Mouse (Mus musculus) intestine, embryonic 16.5 days (tissue): ENCODE data around the gene Slc25a16. TPM values are rescaled to one million over a fixed set of nuclear protein-coding genes. Genes with fewer than 3 reads are reported as not detected.

Experiments used
- ATAC-seq: fragments of 200-750 bp; cut with Nextera tagmentation; 2 replicates; pipeline ENCODE4 v1.8.0; 2017; ENCODE audit warnings: moderate TSS enrichment, moderate library complexity
- H3K27ac ChIP-seq: fragments of 300-500 bp; sonication (generic); 2 replicates; pipeline ENCODE4 v1.5.1; 2014; ENCODE audit warnings: mild to moderate bottlenecking, low read length
- H3K27me3 ChIP-seq: fragments of 300-500 bp; sonication (generic); replicated peaks from 2 replicates; pipeline ENCODE4 v1.6.1; 2014; ENCODE audit warnings: low read length, control low read depth, mixed read lengths; ENCODE audit not compliant: control insufficient read depth, insufficient read depth
- H3K36me3 ChIP-seq: fragments of 300-500 bp; sonication (generic); 2 replicates; pipeline ENCODE4 v1.6.1; 2014; ENCODE audit warnings: low read length, control low read depth; ENCODE audit not compliant: control insufficient read depth, insufficient read depth
- H3K4me1 ChIP-seq: fragments of 300-500 bp; sonication (generic); 2 replicates; pipeline ENCODE4 v1.6.1; 2014; ENCODE audit warnings: low read length, control low read depth, mixed read lengths; ENCODE audit not compliant: control insufficient read depth, insufficient read depth
- H3K4me2 ChIP-seq: fragments of 300-500 bp; sonication (generic); 2 replicates; pipeline ENCODE4 v1.6.1; 2014; ENCODE audit warnings: low read depth, low read length, control low read depth
- H3K4me3 ChIP-seq: fragments of 300-500 bp; sonication (generic); 2 replicates; pipeline ENCODE4 v1.5.1; 2014; ENCODE audit warnings: mild to moderate bottlenecking, low read length
- H3K9ac ChIP-seq: fragments of 300-500 bp; sonication (generic); 2 replicates; pipeline ENCODE4 v1.6.1; 2014; ENCODE audit warnings: low read depth, low read length
- H3K9me3 ChIP-seq: fragments of 300-500 bp; sonication (generic); 2 replicates; pipeline ENCODE4 v1.6.1; 2016; ENCODE audit warnings: low read length, control low read depth; ENCODE audit not compliant: control insufficient read depth
- WGBS: fragments of 180-500 bp; shearing (Covaris S2); extraction: QIAGEN DNeasy Blood & Tissue Kit; methylation state at CpG from one replicate; pipeline ENCODE4 v1.1.7; 2014; 5-methylcytosine and 5-hydroxymethylcytosine counted together
- polyA plus RNA-seq: library from polyadenylated mRNA; unstranded; fragments of >200 nt; fragmentation: Nextera tagmentation; extraction: Ambion mirVana; gene quantifications from 2 replicates; pipeline ENCODE4 v1.2.1, GENCODE M21; 2015

Slc25a16 gene
- polyA plus RNA-seq, 1 experiment from 2014 or later, result 13.2 TPM

GRCm38 (mm10) chr10:62980039-62980954 lies 59.9 kb downstream of the Slc25a16 start, which contains the start of gene Rufy2:
Gene Rufy2, plus strand, starts transcription at chr10:62980223.
- Histone ChIP-seq H3K27ac (peak within 1 kb of the TSS; percentile 47; the same call in 1 of the 2 replicates), H3K9ac (peak within 1 kb of the TSS; percentile 91), H3K9me3 (no peaks in the 10 kb centered on the region), H3K27me3 (no peaks in the 10 kb centered on the region), H3K4me3 (peak within 1 kb of the TSS; percentile 96), H3K4me1 (peaks cover 4% of the 10 kb centered on the region; the same call in 1 of the 2 replicates), H3K36me3 (no peaks in the 10 kb centered on the region), H3K4me2 (peak within 1 kb of the TSS; percentile 70)
- peak; percentile 92 for ATAC-seq
- WGBS, result under 1% methylated on average over 71 of the region's 77 CpGs

- H3K9me3 ChIP-seq, result no peaks in the 10 kb centered on the region
- peaks cover 4% of the 10 kb centered on the region; the same call in 1 of the 2 replicates for H3K4me1 ChIP-seq
- no peaks in the 10 kb centered on the region for H3K27me3 ChIP-seq
- no peaks in the 10 kb centered on the region for H3K36me3 ChIP-seq
- H3K9ac ChIP-seq, result no peak overlapping the region
- no peak overlapping the region for H3K27ac ChIP-seq
- WGBS, result 90% methylated on average over 11 of the region's 11 CpGs
- H3K4me3 ChIP-seq, result no peak overlapping the region
- ATAC-seq, result no peak
- H3K4me2 ChIP-seq, result no peak overlapping the region
Observed at GRCm38 (mm10) chr10:62984072-62984471, 63.6 kb downstream of the Slc25a16 start.

GRCm38 (mm10) chr10:62984495-62984894 lies 64.1 kb downstream of the Slc25a16 start:
- Histone ChIP-seq H3K9me3 (no peaks in the 10 kb centered on the region), H3K27me3 (no peaks in the 10 kb centered on the region), H3K27ac (no peak overlapping the region), H3K4me3 (no peak overlapping the region), H3K4me1 (peaks cover 4% of the 10 kb centered on the region; the same call in 1 of the 2 replicates), H3K36me3 (no peaks in the 10 kb centered on the region), H3K9ac (no peak overlapping the region), H3K4me2 (no peak overlapping the region)
- ATAC-seq, result no peak
- 84% methylated on average over 6 of the region's 6 CpGs for WGBS

GRCm38 (mm10) chr10:62987341-62987740 lies 66.9 kb downstream of the Slc25a16 start:
- 32% methylated on average over 3 of the region's 3 CpGs for WGBS
- Histone ChIP-seq H3K4me2 (no peak overlapping the region), H3K36me3 (no peaks in the 10 kb centered on the region), H3K9me3 (no peaks in the 10 kb centered on the region), H3K27ac (no peak overlapping the region), H3K4me3 (no peak overlapping the region), H3K9ac (no peak overlapping the region), H3K4me1 (no peaks in the 10 kb centered on the region), H3K27me3 (no peaks in the 10 kb centered on the region)
- no peak for ATAC-seq

- 94% methylated on average over 15 of the region's 15 CpGs for WGBS
- Histone ChIP-seq H3K27ac (no peak overlapping the region), H3K36me3 (no peaks in the 10 kb centered on the region), H3K9me3 (no peaks in the 10 kb centered on the region), H3K9ac (no peak overlapping the region), H3K4me1 (no peaks in the 10 kb centered on the region), H3K4me2 (no peak overlapping the region), H3K4me3 (no peak overlapping the region), H3K27me3 (no peaks in the 10 kb centered on the region)
- no peak for ATAC-seq
Observed at GRCm38 (mm10) chr10:62990636-62991035, 70.2 kb downstream of the Slc25a16 start.

GRCm38 (mm10) chr10:62993991-62994390 lies 73.6 kb downstream of the Slc25a16 start:
- 70% methylated on average over 8 of the region's 9 CpGs for WGBS
- 0 out of 2 replicates have a peak, but pooled peaks cover 12% of the 10 kb centered on the region for H3K36me3 ChIP-seq
- no peak overlapping the region for H3K27ac ChIP-seq
- H3K4me2 ChIP-seq, result no peak overlapping the region
- H3K27me3 ChIP-seq, result no peaks in the 10 kb centered on the region
- H3K9ac ChIP-seq, result no peak overlapping the region
- ATAC-seq, result no peak
- H3K4me3 ChIP-seq, result no peak overlapping the region
- no peaks in the 10 kb centered on the region for H3K4me1 ChIP-seq
- no peaks in the 10 kb centered on the region for H3K9me3 ChIP-seq

Other genes starting within 250 kb of the Slc25a16 start
- 1.6 and 1.7 TPM in 2 replicates for gene Stox1, start 194.5 kb upstream of the Slc25a16 start, polyA plus RNA-seq
- 101 and 103 TPM in 2 replicates for gene Ccar1, start 128.3 kb upstream of the Slc25a16 start, polyA plus RNA-seq
- gene Tet1, start 11.6 kb upstream of the Slc25a16 start, polyA plus RNA-seq, result 10.6 and 11.1 TPM in 2 replicates
- 21.3 and 22.1 TPM in 2 replicates for gene Dna2, start 26.4 kb downstream of the Slc25a16 start, polyA plus RNA-seq
- gene Rufy2, start 59.6 kb downstream of the Slc25a16 start, polyA plus RNA-seq, result 13.8 and 19.6 TPM in 2 replicates
- gene Hnrnph3, start 103.6 kb downstream of the Slc25a16 start, polyA plus RNA-seq, result 61.7 and 65.7 TPM in 2 replicates
- gene Pbld2, start 103.7 kb downstream of the Slc25a16 start, polyA plus RNA-seq, result 10.6 and 12.5 TPM in 2 replicates
- gene Pbld1, start 139.5 kb downstream of the Slc25a16 start, polyA plus RNA-seq, result 4.0 and 4.7 TPM in 2 replicates
- not detected in 2 replicates for gene Atoh7, start 179.0 kb downstream of the Slc25a16 start, polyA plus RNA-seq